Mouse (Mus musculus): ENCODE data around the gene Sf3b4. TPM values are rescaled to one million over a fixed set of nuclear protein-coding genes. Genes with fewer than 3 reads are reported as not detected.
A peak's percentile ranks its signal among the peaks of the same experiment; 100 is the strongest.

Gene Sf3b4
- polyA plus RNA-seq (2012; rRNA removed): 51.4 and 62.1 TPM in 2 replicates

DNA sequence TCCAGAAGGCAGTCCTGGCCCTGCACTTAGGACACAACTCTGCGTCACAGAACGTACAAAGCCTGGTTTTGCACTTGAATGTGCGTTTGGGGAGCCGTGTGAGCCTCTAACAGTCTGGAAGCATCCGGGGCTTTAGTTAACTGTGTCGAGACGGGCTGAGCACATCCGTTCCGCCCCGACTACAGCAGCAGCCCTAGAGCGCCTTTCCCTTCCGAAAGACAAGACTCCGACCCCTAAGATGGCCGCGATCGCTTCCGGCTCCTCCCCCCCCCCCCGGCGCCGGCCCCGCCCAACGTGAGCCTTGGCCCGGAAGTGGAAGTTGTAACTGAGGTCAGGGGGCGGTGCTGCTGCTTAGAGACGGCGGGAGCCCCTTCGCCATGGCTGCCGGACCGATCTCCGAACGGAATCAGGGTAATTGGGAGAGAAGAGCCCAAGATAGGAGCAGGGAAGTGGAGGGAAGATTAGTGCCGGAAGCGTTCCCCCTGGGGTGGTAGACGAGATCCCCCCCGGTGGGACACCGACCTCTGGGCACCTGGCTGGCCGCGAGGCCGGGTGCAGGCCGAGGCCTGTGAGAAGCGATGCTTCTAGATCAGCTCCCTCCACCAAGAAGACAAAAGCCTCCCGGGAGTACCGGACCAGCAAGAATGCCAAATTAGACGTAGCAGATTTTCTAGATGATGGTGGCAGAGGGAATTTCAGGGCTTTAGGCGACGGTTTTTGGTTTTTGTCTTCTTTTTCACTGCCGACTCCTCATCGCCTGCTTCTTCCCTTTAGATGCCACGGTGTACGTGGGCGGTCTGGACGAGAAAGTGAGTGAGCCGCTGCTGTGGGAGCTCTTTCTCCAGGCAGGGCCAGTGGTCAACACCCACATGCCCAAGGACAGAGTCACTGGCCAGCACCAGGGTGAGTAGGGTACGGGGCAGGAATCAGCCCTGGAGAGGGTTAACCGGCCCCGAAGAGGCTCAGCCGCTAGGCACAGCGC lies at the start of gene Sf3b4:
TSS of gene Sf3b4 (plus strand) at position 136 of the 982 bp plus-strand sequence.
- DNase-seq (ENCODE audit: low read depth): no peak

DNA sequence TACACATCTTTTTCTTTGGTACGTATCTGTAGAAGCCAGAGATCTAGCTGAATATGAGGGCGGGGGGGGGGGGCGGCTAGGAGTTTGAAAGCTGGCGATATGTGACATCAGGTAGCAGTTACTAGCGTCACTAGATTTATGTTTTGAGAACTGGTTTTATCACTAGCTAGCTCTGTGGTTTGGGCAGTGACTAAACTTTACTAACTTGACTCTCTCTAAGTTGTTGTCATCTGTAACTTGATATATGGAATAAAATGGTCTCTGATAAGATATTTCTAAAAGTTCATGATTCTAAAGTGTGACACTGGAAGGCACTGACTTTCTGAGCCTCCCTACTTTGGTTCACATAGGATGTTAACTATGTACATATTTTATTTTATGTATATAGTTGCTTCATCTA lies 47.9 kb upstream of the Sf3b4 start:
- DNase-seq (ENCODE audit: low read depth): no peak

DNA sequence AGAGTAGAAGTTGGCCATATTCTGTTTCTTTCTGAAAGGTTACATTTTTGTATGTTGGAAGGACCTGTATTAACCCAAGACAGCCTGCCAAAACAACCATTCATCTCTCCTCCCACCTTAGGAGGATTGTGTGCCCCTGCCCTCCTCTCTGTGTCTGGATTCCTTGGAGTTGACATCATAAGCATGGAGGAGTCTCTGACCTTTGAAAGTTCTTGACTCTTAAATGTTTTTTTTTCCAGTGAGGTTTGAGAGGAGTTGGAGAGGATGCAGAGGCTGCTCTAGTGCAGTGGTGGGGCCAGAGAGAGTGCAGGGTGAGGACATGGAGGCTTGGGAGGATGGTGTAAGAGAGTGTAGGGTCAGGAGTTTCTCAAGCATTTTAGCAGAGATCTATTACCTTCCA lies 44.0 kb upstream of the Sf3b4 start:
- no peak for DNase-seq (ENCODE audit: low read depth)

DNA sequence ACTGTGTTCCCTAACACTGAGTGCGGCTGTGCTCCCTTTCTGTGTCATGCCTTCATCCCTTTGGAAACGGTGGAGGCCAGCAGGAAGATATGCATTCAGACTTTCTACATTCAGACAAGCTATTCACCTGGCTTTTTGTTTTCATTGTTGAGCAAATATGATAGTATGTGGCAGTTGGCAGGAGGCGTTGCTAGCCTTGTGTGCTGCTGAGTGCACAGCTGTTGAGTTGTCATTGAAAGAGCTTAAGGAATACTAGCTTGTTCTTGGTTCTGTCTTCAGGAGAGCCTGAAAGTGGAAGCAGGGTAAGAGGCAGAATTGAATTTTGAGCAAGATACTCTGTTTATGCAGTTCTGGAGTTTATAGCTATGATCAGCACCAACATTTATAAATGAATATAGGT lies 39.7 kb upstream of the Sf3b4 start:
- no peak for DNase-seq (ENCODE audit: low read depth)

DNA sequence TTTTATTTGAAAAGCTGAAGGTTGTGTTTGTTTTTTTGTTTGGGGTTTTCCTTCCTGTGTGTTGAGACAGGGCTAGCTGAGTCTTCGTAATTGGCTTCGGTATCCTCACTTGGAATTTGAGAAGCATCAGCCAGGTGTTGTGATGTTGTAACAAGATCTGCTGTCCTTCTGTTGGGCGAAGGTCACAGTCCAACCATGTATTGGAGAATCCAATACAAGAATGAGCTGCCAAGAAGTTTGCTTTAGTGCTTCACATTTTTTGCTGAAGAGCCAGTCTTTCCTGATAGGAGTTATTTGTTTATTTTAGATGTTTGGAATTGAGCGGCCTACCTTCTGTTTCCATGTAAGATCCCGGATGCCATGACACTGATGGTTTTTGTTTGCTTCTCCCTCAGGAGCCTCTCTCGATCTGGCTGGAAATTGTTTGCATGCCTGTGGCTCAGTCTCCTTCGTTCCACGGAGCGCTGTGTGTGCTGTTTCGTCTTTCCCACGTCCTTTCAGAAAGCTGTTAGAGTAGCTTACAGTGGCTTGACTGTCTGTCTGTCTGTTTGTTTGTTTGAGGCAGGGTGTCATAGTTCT lies 38.7 kb upstream of the Sf3b4 start:
- DNase-seq (ENCODE audit: low read depth): no peak

DNA sequence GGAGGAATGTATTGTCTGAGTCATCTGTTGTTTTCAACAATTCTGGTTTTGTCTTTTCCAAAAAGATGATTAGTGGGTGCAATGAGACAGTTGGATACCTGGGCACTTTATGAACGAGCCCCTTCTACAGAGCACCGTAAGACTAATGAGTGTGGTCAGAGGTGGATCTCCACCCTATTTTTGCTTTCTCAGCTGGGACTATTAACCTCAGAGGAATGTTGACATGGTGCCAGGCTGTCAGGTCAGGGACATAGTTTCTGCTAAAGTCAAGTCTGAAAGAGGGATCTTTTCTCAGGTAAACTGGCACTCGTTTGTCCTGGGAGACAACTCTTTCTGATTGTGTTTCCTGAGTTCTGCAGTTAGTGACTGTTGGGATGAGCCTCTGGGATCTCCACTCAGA lies 37.1 kb upstream of the Sf3b4 start:
- no peak for DNase-seq (ENCODE audit: low read depth)

DNA sequence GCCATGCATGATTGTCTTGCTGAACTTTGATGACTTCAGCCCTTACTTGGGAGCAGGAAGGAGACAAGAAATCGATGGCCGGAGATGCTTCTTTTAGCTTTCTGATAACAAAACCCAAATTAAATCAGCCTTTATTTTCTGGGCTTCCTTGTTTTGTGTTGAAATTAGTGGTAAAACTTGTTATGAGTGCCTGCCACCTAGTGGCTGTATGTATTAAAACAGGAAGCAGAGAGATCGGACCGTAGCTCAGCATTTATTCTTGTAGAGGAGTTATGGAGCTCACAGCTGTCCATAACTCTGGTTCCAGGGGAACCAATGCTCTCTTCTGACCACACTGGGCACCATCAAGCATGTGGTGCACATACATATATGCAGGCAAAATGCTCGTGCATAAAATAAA lies 24.2 kb upstream of the Sf3b4 start:
- DNase-seq (ENCODE audit: low read depth): no peak

DNA sequence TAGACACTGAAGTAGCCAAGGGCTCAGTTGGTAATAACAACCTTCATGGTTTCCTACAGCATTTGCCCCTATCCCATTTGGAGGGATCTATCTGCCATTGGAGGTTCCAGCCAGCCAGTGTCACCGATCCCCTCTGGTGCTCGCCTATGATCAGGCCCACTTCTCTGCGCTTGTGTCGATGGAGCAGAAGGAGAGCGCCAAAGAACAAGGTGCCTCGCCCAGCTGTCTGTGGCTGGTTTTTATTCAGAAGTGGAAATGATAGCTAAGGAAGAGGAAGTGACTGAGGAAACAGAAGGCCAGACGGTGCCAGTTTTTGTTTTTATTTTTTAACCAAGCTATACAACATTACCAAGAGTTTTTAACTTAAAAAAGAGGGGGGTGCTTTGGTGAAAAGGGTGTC lies 20.3 kb upstream of the Sf3b4 start:
- no peak for DNase-seq (ENCODE audit: low read depth)

DNA sequence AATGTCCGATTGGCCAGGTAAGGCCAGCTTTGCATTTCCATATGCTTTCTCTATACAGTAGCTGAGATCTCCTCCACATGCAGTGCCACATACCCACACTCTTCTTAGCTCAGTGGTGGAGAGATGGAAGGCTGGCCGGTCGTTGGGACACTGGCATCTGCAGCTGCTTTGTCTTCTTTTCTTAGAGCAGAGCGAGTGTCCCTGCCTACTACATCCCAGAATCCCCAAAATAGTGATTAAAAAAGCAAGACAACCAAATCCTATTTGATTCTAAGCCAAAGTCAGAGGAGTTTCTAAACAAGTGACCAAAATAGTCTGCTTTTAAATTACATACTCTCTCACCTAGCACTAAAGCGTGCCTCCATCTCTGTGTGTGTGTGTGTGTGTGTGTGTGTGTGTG lies 19.5 kb upstream of the Sf3b4 start:
- DNase-seq (ENCODE audit: low read depth): no peak

DNA sequence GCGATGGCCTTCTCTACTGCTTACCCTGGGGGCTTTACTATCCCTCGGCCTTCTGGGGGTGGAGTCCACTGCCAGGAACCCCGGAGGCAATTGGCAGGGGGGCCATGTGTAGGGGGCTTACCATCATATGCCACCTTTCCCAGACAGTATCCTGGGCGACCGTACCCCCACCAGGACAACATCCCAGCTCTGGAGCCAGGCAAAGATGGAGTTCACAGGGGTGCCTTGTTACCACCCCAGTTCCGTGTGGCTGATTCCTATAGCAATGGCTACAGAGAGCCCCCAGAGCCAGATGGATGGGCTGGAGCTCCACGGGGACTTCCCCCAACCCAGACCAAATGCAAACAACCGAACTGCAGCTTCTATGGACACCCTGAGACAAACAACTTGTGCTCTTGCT lies 16.6 kb upstream of the Sf3b4 start:
- DNase-seq (ENCODE audit: low read depth): no peak

DNA sequence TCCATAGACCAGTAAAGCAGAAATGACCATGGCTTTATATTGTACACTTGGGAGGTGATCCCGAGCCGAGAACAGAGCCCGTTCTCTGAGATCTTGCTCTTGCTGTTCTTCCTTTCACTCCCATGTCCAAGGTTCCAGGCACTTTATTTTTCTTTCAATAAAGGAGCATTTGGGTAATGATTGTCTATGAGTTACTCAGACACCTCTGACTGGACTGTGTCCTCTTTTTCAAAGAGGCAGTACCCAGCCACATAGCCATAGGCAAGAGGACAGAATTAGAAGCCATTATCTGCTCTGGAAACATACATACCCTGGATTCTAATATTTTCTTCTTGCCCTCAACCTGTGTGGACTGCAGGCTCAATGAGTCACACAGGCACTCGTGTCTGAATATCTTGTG lies 12.3 kb upstream of the Sf3b4 start:
- DNase-seq (ENCODE audit: low read depth): no peak

DNA sequence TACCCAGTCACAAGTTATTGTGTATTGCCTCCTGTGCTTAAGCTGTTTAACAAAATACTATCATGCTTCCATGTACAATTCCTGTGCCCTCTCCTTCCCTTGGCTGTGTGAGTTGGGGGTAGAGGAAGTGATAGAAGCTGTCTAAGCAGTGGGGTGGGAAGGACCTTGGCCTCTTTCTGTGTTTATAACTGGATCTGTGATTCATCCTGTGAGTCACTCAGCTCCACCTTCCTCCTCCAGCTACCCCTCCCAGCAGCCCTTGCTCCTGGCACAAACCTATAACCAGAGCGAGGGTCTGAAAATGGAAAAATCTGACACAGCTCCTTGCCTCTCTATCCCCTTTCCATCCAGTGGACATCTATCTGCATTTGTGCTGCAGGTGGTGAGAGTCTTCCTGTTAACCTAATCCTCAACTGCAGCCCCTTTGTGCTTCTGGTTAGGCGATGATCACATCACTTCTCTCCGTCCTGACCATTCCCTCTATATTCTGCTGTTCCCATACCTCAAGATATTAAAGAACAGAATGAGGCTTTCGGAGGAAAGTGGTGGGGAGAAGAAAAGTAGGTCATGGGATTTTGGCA lies 11.8 kb upstream of the Sf3b4 start:
- DNase-seq (ENCODE audit: low read depth): peak; percentile 44

DNA sequence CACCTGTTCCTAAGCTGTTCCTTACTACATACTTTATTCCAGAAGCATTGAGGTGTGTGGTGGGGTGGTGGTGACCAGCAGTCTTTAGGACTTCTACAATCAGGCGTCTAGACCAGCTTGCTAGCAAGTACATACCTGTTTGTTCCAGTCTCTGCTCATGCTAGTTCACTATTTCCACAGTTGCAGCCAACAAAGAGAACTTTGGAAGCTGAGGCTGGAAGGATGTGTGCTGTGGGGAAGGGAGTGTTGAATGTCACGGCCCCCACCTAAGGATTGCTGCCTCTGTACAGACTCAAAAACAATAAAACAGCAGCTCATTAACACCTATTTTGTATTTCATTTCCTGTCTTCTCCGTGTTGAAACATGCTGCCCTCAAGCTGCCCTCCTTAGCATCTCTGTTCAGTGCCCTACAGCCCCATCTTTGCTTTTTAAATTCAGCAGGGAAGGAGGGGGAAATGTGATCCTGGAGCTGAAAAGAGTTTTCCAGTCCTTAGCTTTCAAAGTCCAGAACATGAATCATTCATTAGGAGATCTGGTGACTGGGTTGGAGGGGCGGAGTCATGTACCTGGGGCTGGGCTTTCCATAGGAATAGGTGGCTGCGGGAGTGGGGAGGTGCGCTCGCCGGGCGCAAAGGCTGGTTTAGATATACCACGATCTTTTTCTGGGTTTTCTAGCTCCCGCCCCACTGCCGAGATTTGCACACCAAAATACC lies 11.2 kb upstream of the Sf3b4 start:
- DNase-seq (ENCODE audit: low read depth): peak; percentile 70

DNA sequence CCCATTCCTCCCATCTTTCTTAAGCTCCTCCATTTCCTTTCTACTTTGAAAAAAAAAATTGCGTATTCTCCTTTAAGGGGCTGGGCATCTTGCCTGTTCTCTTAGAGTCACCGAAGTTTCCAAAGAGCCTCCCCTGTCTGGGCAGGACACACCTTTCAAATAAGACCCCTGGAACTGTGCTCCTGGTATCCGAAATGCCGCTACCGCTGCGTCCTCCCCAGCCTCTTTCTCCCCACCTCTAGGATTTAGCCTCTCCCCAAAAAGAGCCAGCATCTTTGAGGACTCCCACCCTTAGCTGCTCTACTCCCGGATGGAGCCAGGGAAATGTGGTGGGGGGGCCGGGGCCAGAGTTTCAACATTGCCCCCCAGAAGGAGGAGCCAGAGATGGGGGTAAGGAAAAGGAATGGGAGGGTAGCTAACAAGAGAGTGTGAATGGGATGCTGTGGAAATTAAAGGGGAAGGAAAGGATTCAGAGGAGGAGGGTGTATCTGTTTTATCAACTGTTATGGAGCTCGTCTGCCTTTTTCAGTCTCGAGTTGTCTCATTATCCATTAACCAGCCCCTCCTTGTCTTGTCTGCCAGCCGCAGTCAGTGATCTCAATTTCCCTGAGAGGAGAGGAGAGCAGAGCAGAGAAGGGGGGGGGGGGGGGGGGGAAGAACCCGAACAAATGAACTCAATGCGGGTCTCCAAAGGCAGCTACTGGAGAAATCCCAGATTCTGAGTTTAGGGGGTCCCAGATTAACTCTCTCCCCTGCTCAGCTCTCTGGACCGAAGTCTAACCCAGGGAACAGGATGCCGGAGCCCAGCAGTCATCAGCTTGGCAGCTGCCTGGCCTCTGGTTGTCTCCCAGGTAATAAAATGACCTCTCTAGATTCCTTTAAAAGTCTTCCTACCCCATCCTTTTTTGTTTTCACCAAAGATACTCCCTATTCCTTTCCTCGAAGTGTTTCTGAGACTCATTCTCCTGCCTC lies 10.0 kb upstream of the Sf3b4 start, which contains the start of gene Mtmr11:
TSS of gene Mtmr11 (plus strand) at position 136 of the 972 bp plus-strand sequence.
- no peak for DNase-seq (ENCODE audit: low read depth)

DNA sequence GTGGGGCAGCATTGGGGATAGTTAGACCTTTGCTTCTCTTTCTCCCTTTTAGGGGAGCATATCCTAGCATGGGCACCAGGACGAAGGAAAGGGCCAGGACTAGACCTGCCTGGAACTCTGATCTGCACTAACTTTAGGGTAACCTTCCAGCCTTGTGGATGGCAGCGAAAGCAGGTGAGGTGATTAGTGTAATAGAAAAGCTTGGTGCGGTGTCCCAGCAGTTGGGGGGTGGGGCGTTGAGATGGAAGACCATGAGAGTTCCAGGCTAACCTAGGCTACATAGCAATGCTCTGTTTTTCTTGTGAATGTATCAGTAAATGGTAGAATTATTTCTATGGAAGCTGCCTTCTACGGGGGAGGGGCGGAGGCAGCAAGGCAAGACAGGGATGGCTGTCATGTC lies 9.1 kb upstream of the Sf3b4 start:
- DNase-seq (ENCODE audit: low read depth): no peak

DNA sequence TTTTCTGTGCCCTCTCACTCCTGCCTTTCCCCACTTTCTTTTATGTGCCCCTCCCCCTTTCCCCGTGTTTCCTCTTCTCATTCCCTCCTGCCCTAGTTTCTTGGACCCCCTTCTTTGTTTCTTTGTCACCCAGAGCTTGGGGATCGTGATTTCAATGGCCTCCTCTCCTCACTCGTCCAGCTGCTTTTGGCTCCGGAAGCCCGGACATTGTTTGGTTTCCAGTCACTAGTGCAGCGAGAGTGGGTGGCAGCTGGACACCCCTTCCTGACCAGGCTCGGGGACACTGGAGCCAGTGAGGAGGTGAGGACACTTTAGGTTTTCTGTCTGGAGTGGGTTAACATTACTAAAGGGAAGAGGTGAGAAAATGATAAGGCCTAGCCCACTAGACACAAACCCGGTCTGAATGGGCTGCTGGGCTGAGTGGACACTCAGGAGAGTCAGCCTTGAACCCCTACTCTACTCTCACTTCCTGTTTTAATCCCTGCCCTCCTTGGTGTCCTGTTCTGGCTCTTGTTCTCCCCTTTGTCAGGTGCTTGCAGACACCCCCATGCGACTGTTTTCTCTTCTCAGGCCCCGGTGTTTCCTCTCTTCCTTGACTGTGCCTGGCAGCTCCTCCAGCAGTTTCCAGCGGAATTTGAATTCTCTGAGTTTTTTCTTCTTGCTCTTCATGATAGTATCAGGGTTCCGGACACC lies 3.5 kb upstream of the Sf3b4 start:
- no peak for DNase-seq (ENCODE audit: low read depth)

DNA sequence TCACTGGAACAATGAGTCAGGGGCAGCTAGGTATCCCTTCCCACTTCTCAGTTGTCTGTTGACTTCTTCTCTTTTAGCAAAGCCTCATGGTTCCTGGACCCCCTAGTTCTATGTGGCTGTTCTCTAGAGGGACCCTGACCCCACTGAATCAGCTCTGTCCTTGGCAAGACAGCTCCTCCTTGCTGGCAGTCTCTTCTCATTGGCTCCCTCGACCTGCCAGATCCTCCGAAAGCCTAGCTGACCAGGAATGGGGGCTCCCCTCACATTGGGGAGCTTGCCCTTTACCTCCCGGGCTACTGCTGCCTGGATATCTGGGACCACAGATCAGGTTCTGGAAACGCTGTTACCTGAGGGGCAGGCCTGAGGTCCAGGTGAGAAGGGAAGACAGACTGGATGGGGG lies 1.9 kb upstream of the Sf3b4 start:
- no peak for DNase-seq (ENCODE audit: low read depth)

DNA sequence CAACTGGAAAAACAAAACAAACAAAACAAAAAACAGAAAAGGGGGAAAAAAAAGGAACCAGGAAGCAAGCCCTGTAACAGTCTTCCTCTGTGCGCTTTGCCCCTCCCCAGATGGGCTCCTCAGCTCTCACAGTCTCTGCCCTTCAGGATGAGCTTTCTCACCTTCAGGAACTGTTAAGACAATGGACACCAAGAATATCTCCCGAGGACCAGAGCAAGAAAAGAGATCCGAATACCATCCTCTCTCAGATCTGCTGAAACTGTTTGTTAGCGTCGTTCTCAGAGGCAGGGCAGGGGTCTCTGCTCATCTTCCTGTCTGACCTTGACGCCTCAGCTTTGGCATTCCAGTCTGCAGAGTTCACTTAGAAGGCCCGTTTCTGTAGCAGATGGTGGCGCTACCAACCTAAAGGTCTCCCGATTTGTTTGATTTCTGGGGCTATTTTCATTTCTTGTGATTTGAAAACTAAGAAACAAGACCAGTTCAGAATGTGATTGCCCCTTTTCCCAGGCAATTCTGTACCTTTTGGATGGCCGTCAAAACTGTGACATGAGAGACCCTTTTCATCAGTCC lies 1.1 kb upstream of the Sf3b4 start:
- DNase-seq (ENCODE audit: low read depth): no peak

DNA sequence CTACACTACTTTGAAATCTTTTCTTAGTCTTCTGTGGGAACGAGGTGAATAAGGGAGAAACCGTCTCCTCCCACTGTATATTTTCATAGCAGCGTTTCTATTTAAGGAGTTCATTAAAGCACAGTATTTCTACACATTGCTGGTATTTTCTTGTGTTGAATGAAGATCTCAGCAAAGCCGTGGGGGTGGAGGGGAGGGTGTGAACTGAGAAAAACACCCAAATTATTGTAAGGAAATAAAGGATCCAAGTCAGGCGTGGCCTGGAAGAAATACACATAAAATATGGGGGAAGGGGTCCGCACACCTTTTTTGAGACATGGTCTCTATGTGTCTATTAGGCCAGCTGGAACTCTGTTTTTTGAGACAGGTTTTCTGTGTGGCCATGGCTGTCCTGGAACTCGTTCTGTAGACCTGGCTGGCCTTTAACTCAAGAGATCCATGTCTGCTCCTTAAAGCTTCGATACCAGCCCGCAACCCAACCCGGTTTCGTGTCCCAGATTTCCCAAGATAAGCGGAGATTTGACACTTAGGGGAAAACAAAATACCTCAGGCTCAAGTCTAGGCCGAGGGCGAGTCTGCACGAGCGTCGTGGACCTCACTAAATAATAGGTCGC lies 442 bp upstream of the Sf3b4 start:
- no peak for DNase-seq (ENCODE audit: low read depth)

DNA sequence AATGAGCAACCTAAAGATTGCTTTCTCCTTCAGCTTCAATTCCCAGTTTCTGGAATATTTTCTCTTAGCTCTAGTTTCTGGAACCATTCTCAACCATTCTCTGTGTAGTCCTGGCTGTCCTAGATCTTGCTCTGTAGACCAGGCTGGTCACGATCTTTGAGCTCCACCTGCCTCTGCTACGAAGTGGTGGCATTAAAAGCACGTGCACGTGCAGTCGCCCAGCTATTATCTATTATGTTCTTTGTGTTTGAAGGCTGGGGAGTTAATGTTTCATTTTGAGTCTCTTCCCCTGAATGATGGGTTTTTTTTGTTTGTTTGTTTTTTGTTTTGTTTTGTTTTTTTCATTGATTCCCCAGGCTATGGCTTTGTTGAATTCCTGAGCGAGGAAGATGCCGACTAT lies 1.1 kb downstream of the Sf3b4 start:
- DNase-seq (ENCODE audit: low read depth): no peak

Measured in gonadal fat pad, adult 2 months (tissue).